Mouse (Mus musculus) small intestine, adult 2 months (tissue): ENCODE measurements around the gene Pepd. TPM values are rescaled to one million over a fixed set of nuclear protein-coding genes. Genes with fewer than 3 reads are reported as not detected.

ENCODE experiments used
- H3K27ac ChIP-seq: fragments of 200-500 bp; 2 replicates; pipeline ENCODE4 v1.5.1; 2012; ENCODE audit warnings: low read depth, low read length, control low read depth, inconsistent platforms; ENCODE audit not compliant: insufficient read depth
- H3K27me3 ChIP-seq: fragments of 200-500 bp; 2 replicates; pipeline ENCODE4 v1.6.1; 2012; ENCODE audit warnings: mild to moderate bottlenecking, moderate library complexity, low read length, inconsistent platforms; ENCODE audit not compliant: control insufficient read depth, insufficient read depth
- H3K36me3 ChIP-seq: fragments of 200-500 bp; 2 replicates; pipeline ENCODE4 v1.6.1; 2012; ENCODE audit warnings: mild to moderate bottlenecking, low read length, control low read depth, inconsistent platforms; ENCODE audit not compliant: control insufficient read depth, insufficient read depth
- H3K4me1 ChIP-seq: fragments of 200-500 bp; 2 replicates; pipeline ENCODE4 v1.6.1; 2012; ENCODE audit warnings: low read length, inconsistent platforms, mixed read lengths; ENCODE audit not compliant: control insufficient read depth, insufficient read depth, insufficient read length
- H3K4me3 ChIP-seq: fragments of 200-500 bp; 2 replicates; pipeline ENCODE4 v1.5.1; 2012; ENCODE audit warnings: low read depth, mild to moderate bottlenecking, control low read depth, inconsistent platforms, low read length, moderate library complexity
- CTCF ChIP-seq: fragments of 200-500 bp; IDR thresholded peaks from 2 replicates; pipeline ENCODE4 v1.5.1; 2012; ENCODE audit warnings: low read depth, mild to moderate bottlenecking, control low read depth, inconsistent platforms, low read length, moderate library complexity, mixed read lengths; ENCODE audit not compliant: insufficient replicate concordance, insufficient read length; ENCODE audit errors: extremely low read depth
- POLR2A ChIP-seq: fragments of 200-500 bp; IDR thresholded peaks from 2 replicates; pipeline ENCODE4 v1.6.1; 2012; ENCODE audit warnings: low read depth, mild to moderate bottlenecking, control low read depth, inconsistent platforms, low read length, moderate library complexity
- WGBS: fragments of 180-500 bp; shearing (Covaris S2); methylation state at CpG from one replicate; pipeline ENCODE4 v1.1.7; 2018; 5-methylcytosine and 5-hydroxymethylcytosine counted together
- polyA plus RNA-seq: library from polyadenylated mRNA; depleted of rRNA; stranded (reverse); fragments of >200 nt; gene quantifications from 2 replicates; pipeline ENCODE4 v1.2.3, GENCODE M21; 2012

Pepd gene
- polyA plus RNA-seq, 1 experiment = 1,106 TPM

GRCm38 (mm10) chr7:34946269-34946925 is 34.2 kb downstream of the Pepd start:
- H3K36me3 ChIP-seq = peaks cover 60% of the 10 kb centered on the region
- H3K4me1 ChIP-seq = no peaks in the 10 kb centered on the region
- no peak overlapping the region for H3K27ac ChIP-seq
- no peak overlapping the region for H3K4me3 ChIP-seq
- no peaks in the 10 kb centered on the region for H3K27me3 ChIP-seq
- WGBS = 96% methylated on average over 7 of the region's 7 CpGs
- TF ChIP-seq CTCF (no peak), POLR2A (no peak)

- H3K4me3 ChIP-seq = no peak overlapping the region
- no peaks in the 10 kb centered on the region for H3K4me1 ChIP-seq
- peaks cover 40% of the 10 kb centered on the region for H3K36me3 ChIP-seq
- TF ChIP-seq CTCF = no peak
- no peak for TF ChIP-seq POLR2A
- no peaks in the 10 kb centered on the region for H3K27me3 ChIP-seq
- no peak overlapping the region for H3K27ac ChIP-seq
- WGBS = 92% methylated on average over 9 of the region's 9 CpGs
Observed at GRCm38 (mm10) chr7:34954548-34954947, 42.4 kb downstream of the Pepd start.

GRCm38 (mm10) chr7:34955295-34955694 is 43.1 kb downstream of the Pepd start:
- H3K36me3 ChIP-seq = peaks cover 39% of the 10 kb centered on the region
- no peaks in the 10 kb centered on the region for H3K4me1 ChIP-seq
- no peak overlapping the region for H3K27ac ChIP-seq
- H3K4me3 ChIP-seq = no peak overlapping the region
- TF ChIP-seq POLR2A (no peak), CTCF (no peak)
- H3K27me3 ChIP-seq = no peaks in the 10 kb centered on the region
- WGBS = 90% methylated on average over 3 of the region's 3 CpGs

- no peak for TF ChIP-seq CTCF
Observed at GRCm38 (mm10) chr7:34957138-34957537, 45.0 kb downstream of the Pepd start.

GRCm38 (mm10) chr7:34963889-34964645 is 51.9 kb downstream of the Pepd start:
- Histone ChIP-seq H3K27me3 (no peaks in the 10 kb centered on the region), H3K27ac (no peak overlapping the region), H3K4me3 (no peak overlapping the region), H3K36me3 (peaks cover 14% of the 10 kb centered on the region), H3K4me1 (no peaks in the 10 kb centered on the region)
- WGBS = 90% methylated on average over 11 of the region's 11 CpGs
- TF ChIP-seq POLR2A (no peak), CTCF (no peak)

More at GRCm38 (mm10) chr7:34957138-34957537, 45.0 kb downstream of the Pepd start:
- H3K27me3 ChIP-seq = no peaks in the 10 kb centered on the region
- peaks cover 34% of the 10 kb centered on the region for H3K36me3 ChIP-seq
- H3K4me1 ChIP-seq = no peaks in the 10 kb centered on the region
- H3K4me3 ChIP-seq = no peak overlapping the region
- WGBS = 96% methylated on average over 8 of the region's 8 CpGs
- H3K27ac ChIP-seq = no peak overlapping the region

GRCm38 (mm10) chr7:34967362-34967761 is 55.2 kb downstream of the Pepd start:
- no peak overlapping the region for H3K4me3 ChIP-seq
- WGBS = 50% methylated on average over 3 of the region's 3 CpGs
- no peaks in the 10 kb centered on the region for H3K4me1 ChIP-seq
- no peak overlapping the region for H3K27ac ChIP-seq
- peaks cover 37% of the 10 kb centered on the region for H3K36me3 ChIP-seq
- no peaks in the 10 kb centered on the region for H3K27me3 ChIP-seq
- TF ChIP-seq POLR2A = no peak
- TF ChIP-seq CTCF = no peak

- WGBS = 67% methylated on average over 3 of the region's 3 CpGs
- TF ChIP-seq CTCF = no peak
- TF ChIP-seq POLR2A = no peak
- Histone ChIP-seq H3K27me3 (no peaks in the 10 kb centered on the region), H3K36me3 (peaks cover 45% of the 10 kb centered on the region), H3K4me3 (no peak overlapping the region), H3K4me1 (no peaks in the 10 kb centered on the region), H3K27ac (no peak overlapping the region)
Observed at GRCm38 (mm10) chr7:34968749-34969433, 56.7 kb downstream of the Pepd start.

- 91% methylated on average over 10 of the region's 10 CpGs for WGBS
- H3K27me3 ChIP-seq = no peaks in the 10 kb centered on the region
- TF ChIP-seq POLR2A = no peak
- no peak for TF ChIP-seq CTCF
Observed at GRCm38 (mm10) chr7:34971826-34972225, 59.6 kb downstream of the Pepd start.

More at GRCm38 (mm10) chr7:34971826-34972225, 59.6 kb downstream of the Pepd start:
- Histone ChIP-seq H3K4me1 (no peaks in the 10 kb centered on the region), H3K36me3 (peaks cover 50% of the 10 kb centered on the region), H3K4me3 (no peak overlapping the region), H3K27ac (no peak overlapping the region)
